Mouse (Mus musculus) lung, postnatal 0 days (tissue): ENCODE results near the gene Stxbp3. TPM values are rescaled to one million over a fixed set of nuclear protein-coding genes. Genes with fewer than 3 reads are reported as not detected.
"Not testable (repeated sequence)": the region's sequence is repeated elsewhere in the genome, so short reads cannot be mapped to it uniquely, and the experiment has no call there.

ENCODE experiments used
- ATAC-seq: fragments of 200-750 bp; cut with Nextera tagmentation; 2 replicates; pipeline ENCODE4 v1.8.0; 2017; ENCODE audit warnings: moderate library complexity
- DNase-seq: peaks from one replicate; pipeline ENCODE4 v3.0.0-alpha.2; 2016; ENCODE audit warnings: low spot score
- H3K27ac ChIP-seq: fragments of 300-500 bp; sonication (generic); 2 replicates; pipeline ENCODE4 v1.5.1; 2014; ENCODE audit warnings: antibody characterized with exemption, mild to moderate bottlenecking, low read length, mixed read lengths
- H3K27me3 ChIP-seq: fragments of 300-500 bp; sonication (generic); replicated peaks from 2 replicates; pipeline ENCODE4 v1.6.1; 2014; ENCODE audit warnings: low read length, mixed read lengths; ENCODE audit not compliant: insufficient read depth
- H3K36me3 ChIP-seq: fragments of 300-500 bp; sonication (generic); 2 replicates; pipeline ENCODE4 v1.6.1; 2014; ENCODE audit warnings: low read length, mixed read lengths; ENCODE audit not compliant: insufficient read depth
- H3K4me1 ChIP-seq: fragments of 300-500 bp; sonication (generic); 2 replicates; pipeline ENCODE4 v1.6.1; 2014; ENCODE audit warnings: antibody characterized with exemption, low read depth, low read length, mixed read lengths; ENCODE audit not compliant: insufficient read depth
- H3K4me2 ChIP-seq: fragments of 300-500 bp; sonication (generic); replicated peaks from 2 replicates; pipeline ENCODE4 v1.6.1; 2014; ENCODE audit warnings: low read depth, mild to moderate bottlenecking, low read length, moderate library complexity, mixed read lengths
- H3K4me3 ChIP-seq: fragments of 300-500 bp; sonication (generic); 2 replicates; pipeline ENCODE4 v1.5.1; 2014; ENCODE audit warnings: low read depth, low read length
- H3K9ac ChIP-seq: fragments of 300-500 bp; sonication (generic); replicated peaks from 2 replicates; pipeline ENCODE4 v1.6.1; 2014; ENCODE audit warnings: low read depth, mild to moderate bottlenecking
- H3K9me3 ChIP-seq: fragments of 300-500 bp; sonication (generic); 2 replicates; pipeline ENCODE4 v1.6.1; 2016; ENCODE audit warnings: low read length, mixed read lengths
- CTCF ChIP-seq: IDR thresholded peaks from 2 replicates; pipeline ENCODE4 v1.5.1; 2016; ENCODE audit warnings: antibody characterized with exemption, mild to moderate bottlenecking
- EP300 ChIP-seq: IDR thresholded peaks from 2 replicates; pipeline ENCODE4 v1.6.1; 2016; ENCODE audit warnings: antibody characterized with exemption, mild to moderate bottlenecking, control low read depth
- WGBS: fragments of 180-500 bp; shearing (Covaris S2); extraction: QIAGEN DNeasy Blood & Tissue Kit; methylation state at CpG from one replicate; pipeline ENCODE4 v1.1.7; 2014; 5-methylcytosine and 5-hydroxymethylcytosine counted together
- polyA plus RNA-seq: library from polyadenylated mRNA; unstranded; fragments of >200 nt; fragmentation: Nextera tagmentation; extraction: Ambion mirVana; gene quantifications from 2 replicates; pipeline ENCODE4 v1.2.1, GENCODE M21; 2015

Stxbp3 gene
- polyA plus RNA-seq, 1 experiment from 2014 or later, result 58.1 TPM

- H3K4me2 ChIP-seq, result no peak overlapping the region
- ATAC-seq, result no peak
- DNase-seq, result no peak
- H3K4me3 ChIP-seq, result no peak overlapping the region
- TF ChIP-seq CTCF (no peak), EP300 (no peak)
- H3K9ac ChIP-seq, result no peak overlapping the region
- H3K27ac ChIP-seq, result no peak overlapping the region
- WGBS, result 75% methylated on average over 5 of the region's 5 CpGs
- H3K27me3 ChIP-seq, result no peaks in the 10 kb centered on the region
- no peaks in the 10 kb centered on the region for H3K4me1 ChIP-seq
- no peaks in the 10 kb centered on the region for H3K9me3 ChIP-seq
- H3K36me3 ChIP-seq, result no peaks in the 10 kb centered on the region
These were observed 4.2 kb upstream of the Stxbp3 start for GRCm38 (mm10) chr3:108844521-108844920.

DNA sequence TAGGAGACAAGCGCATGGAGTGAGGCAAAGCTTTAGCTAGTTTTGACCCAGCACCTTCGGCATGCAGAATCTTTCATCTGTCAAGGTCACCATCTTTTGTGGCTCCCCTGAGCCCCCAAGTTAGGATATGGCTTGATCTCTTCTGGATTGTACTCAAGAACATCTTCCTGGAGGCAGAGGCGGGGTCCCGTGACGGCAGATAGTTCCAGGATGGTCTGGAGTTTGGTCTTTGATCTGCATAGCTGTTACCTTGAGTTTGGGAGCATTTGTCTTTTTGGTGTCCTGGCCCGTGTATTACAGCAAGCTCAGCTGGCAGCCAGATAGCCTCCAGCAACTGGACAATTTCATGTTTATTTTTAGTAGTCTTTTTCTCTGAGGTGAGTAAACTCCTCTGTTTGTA is 3.7 kb upstream of the Stxbp3 start:
- H3K9me3 ChIP-seq, result no peaks in the 10 kb centered on the region
- H3K4me3 ChIP-seq, result no peak overlapping the region
- DNase-seq (no peak), ATAC-seq (no peak)
- 79% methylated on average over 6 of the region's 6 CpGs for WGBS
- TF ChIP-seq EP300 (no peak), CTCF (no peak)
- no peaks in the 10 kb centered on the region for H3K27me3 ChIP-seq
- H3K9ac ChIP-seq, result no peak overlapping the region
- H3K27ac ChIP-seq, result no peak overlapping the region
- no peak overlapping the region for H3K4me2 ChIP-seq
- H3K4me1 ChIP-seq, result peaks cover 2% of the 10 kb centered on the region; the same call in 1 of the 2 replicates
- no peaks in the 10 kb centered on the region for H3K36me3 ChIP-seq

DNA sequence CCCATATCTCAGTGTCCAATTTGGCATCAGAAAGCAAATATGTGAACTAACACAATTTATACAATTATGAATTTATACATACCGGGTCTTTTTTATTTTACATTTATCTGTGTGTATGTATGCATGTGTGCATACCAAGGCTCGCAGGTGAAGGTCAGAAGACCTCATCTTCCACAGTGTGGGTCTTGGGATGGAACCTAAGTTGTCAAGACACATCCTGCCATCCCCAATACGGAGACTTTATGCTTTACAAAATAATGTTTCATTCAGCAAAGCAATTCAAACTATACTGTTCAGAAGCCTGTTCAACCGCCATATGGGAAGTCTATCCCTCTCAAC is 359 bp upstream of the Stxbp3 start:
- TF ChIP-seq CTCF (no peak), EP300 (no peak)
- Histone ChIP-seq H3K27me3 (no peaks in the 10 kb centered on the region), H3K36me3 (no peaks in the 10 kb centered on the region), H3K4me1 (peaks cover 5% of the 10 kb centered on the region; the same call in 1 of the 2 replicates), H3K9ac (no peak overlapping the region), H3K4me3 (no peak overlapping the region), H3K9me3 (no peaks in the 10 kb centered on the region), H3K4me2 (no peak overlapping the region), H3K27ac (no peak overlapping the region)
- 58% methylated on average over 4 of the region's 4 CpGs for WGBS
- peak; percentile 1; the same call in 1 of the 2 replicates for ATAC-seq
- DNase-seq, result no peak

DNA sequence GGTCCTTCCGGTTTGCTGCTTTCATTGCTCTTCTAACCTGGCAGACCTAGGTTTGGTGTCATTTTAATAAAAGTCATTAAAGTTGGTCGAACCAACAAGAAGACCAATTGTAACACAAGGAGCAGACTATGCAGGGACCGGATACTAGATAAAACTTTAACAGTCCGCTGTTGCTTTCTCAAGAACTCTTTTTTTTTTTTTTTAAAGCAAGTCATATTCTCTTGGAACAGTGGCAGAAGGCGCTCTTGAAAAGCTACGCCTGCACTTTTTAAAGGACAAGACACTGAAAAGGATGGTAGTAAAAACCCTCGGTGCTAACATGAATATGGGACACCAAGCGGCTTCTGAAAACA is 703 bp downstream of the Stxbp3 start:
- TF ChIP-seq EP300 (no peak), CTCF (no peak)
- DNase-seq (peak; percentile 25), ATAC-seq (no peak)
- Histone ChIP-seq H3K4me2 (peak overlapping the region; percentile 66), H3K4me1 (peaks cover 5% of the 10 kb centered on the region; the same call in 1 of the 2 replicates), H3K9ac (peak overlapping the region; percentile 72), H3K36me3 (no peaks in the 10 kb centered on the region), H3K9me3 (no peaks in the 10 kb centered on the region), H3K27ac (peak overlapping the region; percentile 96), H3K27me3 (no peaks in the 10 kb centered on the region), H3K4me3 (peak overlapping the region; percentile 75)
- WGBS, result under 1% methylated on average over 8 of the region's 8 CpGs

DNA sequence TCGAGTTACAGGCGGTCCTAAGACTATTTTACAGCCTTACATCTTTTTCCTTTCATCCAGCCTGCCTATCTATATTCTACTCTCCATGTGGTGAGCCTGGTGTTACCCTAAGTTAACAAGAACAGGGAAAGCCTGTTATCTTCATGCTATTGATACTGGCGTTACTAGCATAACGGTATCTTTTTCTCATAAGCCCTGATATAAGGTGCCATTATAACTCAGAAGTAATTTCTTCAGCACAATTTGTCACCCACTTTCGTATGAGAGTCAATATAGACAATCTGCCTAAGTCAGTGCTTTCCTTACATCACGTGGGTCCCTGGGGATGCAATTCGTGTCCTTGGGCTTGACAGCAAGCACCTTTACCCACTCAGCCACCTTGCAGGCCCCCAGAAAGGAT is 1.3 kb downstream of the Stxbp3 start:
- Histone ChIP-seq H3K9me3 (no peaks in the 10 kb centered on the region), H3K36me3 (no peaks in the 10 kb centered on the region), H3K4me1 (peaks cover 5% of the 10 kb centered on the region; the same call in 1 of the 2 replicates), H3K27ac (peak overlapping the region; percentile 22; the same call in 1 of the 2 replicates), H3K4me2 (peak overlapping the region; percentile 66), H3K9ac (no peak overlapping the region; the same call in 1 of the 2 replicates), H3K4me3 (peak overlapping the region; percentile 75; the same call in 1 of the 2 replicates), H3K27me3 (no peaks in the 10 kb centered on the region)
- DNase-seq (no peak), ATAC-seq (no peak)
- WGBS, result 73% methylated on average over 7 of the region's 7 CpGs
- TF ChIP-seq CTCF, result no peak
- no peak for TF ChIP-seq EP300

GRCm38 (mm10) chr3:108836931-108837330 is 3.4 kb downstream of the Stxbp3 start:
- Histone ChIP-seq H3K4me3 (no peak overlapping the region), H3K9ac (no peak overlapping the region), H3K36me3 (no peaks in the 10 kb centered on the region), H3K27me3 (no peaks in the 10 kb centered on the region), H3K27ac (no peak overlapping the region), H3K9me3 (no peaks in the 10 kb centered on the region), H3K4me2 (no peak overlapping the region), H3K4me1 (peaks cover 5% of the 10 kb centered on the region; the same call in 1 of the 2 replicates)
- TF ChIP-seq CTCF, result no peak
- TF ChIP-seq EP300, result no peak
- ATAC-seq, result no peak
- 94% methylated on average over 6 of the region's 6 CpGs for WGBS
- DNase-seq, result no peak

DNA sequence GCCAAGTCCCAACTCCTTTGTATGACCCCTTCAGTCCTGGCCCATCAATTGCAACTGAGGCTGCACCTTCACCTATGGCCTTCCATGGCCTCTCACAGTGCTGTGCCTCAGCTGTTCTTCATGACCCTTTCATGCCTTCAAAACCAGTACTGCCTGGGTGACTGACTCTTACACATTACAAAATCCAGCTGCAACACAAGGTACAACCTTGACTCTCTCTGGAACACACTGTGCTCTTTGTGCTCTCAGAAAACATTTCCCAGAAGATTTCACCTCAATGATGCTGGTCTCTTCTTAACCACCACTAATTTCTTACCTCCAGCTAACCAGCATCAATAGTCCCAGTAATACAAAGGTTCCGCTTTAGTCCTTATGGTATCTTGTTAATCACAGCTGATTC is 6.6 kb downstream of the Stxbp3 start:
- WGBS, result 95% methylated on average over 1 of the region's 1 CpGs
- not testable (repeated sequence) for DNase-seq

More for the DNA sequence above, 6.6 kb downstream of the Stxbp3 start:
- not testable (repeated sequence) for ATAC-seq, H3K27me3 ChIP-seq, H3K4me3 ChIP-seq, H3K4me2 ChIP-seq, H3K9ac ChIP-seq, H3K4me1 ChIP-seq, H3K36me3 ChIP-seq, H3K9me3 ChIP-seq, H3K27ac ChIP-seq
